Mouse (Mus musculus) bone marrow, adult 2 months (tissue): Measurements from ENCODE around the gene Kng2.
"Not testable (repeated sequence)": the region's sequence is repeated elsewhere in the genome, so short reads cannot be mapped to it uniquely, and the experiment has no call there.

Experiments
- CTCF ChIP-seq: fragments of 200-500 bp; IDR thresholded peaks from 2 replicates; pipeline ENCODE4 v1.5.1; 2011; ENCODE audit warnings: low read length, control low read depth; ENCODE audit not compliant: control insufficient read depth, insufficient read depth
- POLR2A ChIP-seq: fragments of 200-500 bp; IDR thresholded peaks from 2 replicates; pipeline ENCODE4 v1.6.1; 2011; ENCODE audit warnings: low read depth, mild to moderate bottlenecking, control low read depth, low read length, borderline replicate concordance; ENCODE audit not compliant: control insufficient read depth

- not testable (repeated sequence) for TF ChIP-seq POLR2A, CTCF
Observed at GRCm38 (mm10) chr16:22996951-22997350, 32.3 kb downstream of the Kng2 start.
